27 mouse cellular contexts compared by ENCODE assay signal in genomic region chr16:23901411-23901810, GRCm38 (mm10). TPM values are rescaled to one million over a fixed set of nuclear protein-coding genes. Genes with fewer than 3 reads are reported as not detected.
"Had no signal": no experiment of that assay in that cellular context is flagged by ENCODE, and none has a peak within 500 bp of the region (broad histone marks: within the 10 kb centered on the region; RNA-seq: fewer than 3 reads in every experiment).

No protein-coding gene starts in this region.

- H3K4me3 ChIP-seq: layer of hippocampus, adult 2 months; left cerebral cortex, adult 2 months; liver, embryonic 13.5 days; midbrain, embryonic 12.5 days had no signal

- H3K4me2 ChIP-seq: liver, embryonic 13.5 days; midbrain, embryonic 12.5 days had no signal

- H3K9ac ChIP-seq: liver, embryonic 13.5 days; midbrain, embryonic 12.5 days had no signal

- ATAC-seq: midbrain, embryonic 16.5 days had no signal

- DNase-seq: kidney, adult 2 months; kidney, postnatal 25 days; layer of hippocampus, adult 9-11 months; liver, embryonic 13.5 days; lung, adult 2 months; lung, postnatal 14 days; lung, postnatal 4 days; thymus, postnatal 36 days had no signal

- H3K9me3 ChIP-seq: liver, embryonic 13.5 days; midbrain, embryonic 12.5 days had no signal

- H3K36me3 ChIP-seq: liver, embryonic 13.5 days; midbrain, embryonic 12.5 days had no signal

- H3K27ac ChIP-seq: kidney, postnatal 0 days; layer of hippocampus, adult 2 months; left cerebral cortex, adult 2 months; liver, embryonic 13.5 days; midbrain, embryonic 12.5 days had no signal

RNA-seq across cellular contexts. Expression of gene Sst, which starts 10.7 kb away (rescaled TPM):
- polyA plus RNA-seq: kidney, adult 2 months; kidney, postnatal 0 days; liver, adult 2 months; lung, adult 2 months; lung, embryonic 16.5 days; spleen, adult 2 months; urinary bladder, adult 2 months had no signal

RNA-seq across cellular contexts. Expression of gene Rtp2, which starts 30.8 kb away (rescaled TPM):
- polyA plus RNA-seq: kidney, adult 2 months; kidney, embryonic 14.5 days; kidney, postnatal 0 days; large intestine, adult 2 months; limb, embryonic 11.5 days; limb, embryonic 14.5 days; liver, adult 2 months; liver, embryonic 13.5 days; liver, embryonic 16.5 days; lung, adult 2 months; lung, embryonic 16.5 days; midbrain, embryonic 12.5 days; neural tube, embryonic 11.5 days; neural tube, embryonic 14.5 days; small intestine, adult 2 months; spleen, adult 2 months; stomach, embryonic 16.5 days; thymus, postnatal 0 days; urinary bladder, adult 2 months had no signal
